Mouse (Mus musculus): ENCODE results near the gene Tceal1. TPM values are rescaled to one million over a fixed set of nuclear protein-coding genes. Genes with fewer than 3 reads are reported as not detected.

Gene Tceal1
- polyA plus RNA-seq, 1 experiment: 7.6 TPM

DNA sequence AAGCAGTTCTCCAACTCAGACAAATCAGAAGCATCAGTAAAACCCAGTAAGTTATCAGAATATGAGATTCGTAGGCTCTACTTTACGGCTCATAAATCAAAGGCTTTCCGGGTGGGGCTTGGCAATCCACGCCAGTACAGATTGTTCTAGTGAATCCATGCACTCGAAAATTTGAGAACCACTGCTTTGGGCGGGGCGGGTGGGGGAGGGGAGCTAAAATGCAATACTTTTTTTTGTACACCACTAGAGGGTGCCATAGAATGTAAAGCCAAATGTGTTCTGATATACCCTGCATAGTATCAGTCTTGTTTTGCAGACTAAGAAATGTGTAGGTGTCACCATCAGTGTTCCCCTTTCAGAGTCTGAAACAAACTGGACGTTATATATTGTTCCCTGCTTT lies 36.9 kb downstream of the Tceal1 start:
- TF ChIP-seq CTCF (IDR thresholded peaks at IDR 0.05; ENCODE audit: borderline replicate concordance, insufficient read depth, low read length) (no peak), POLR2A (IDR thresholded peaks at IDR 0.05; ENCODE audit: low read depth, low read length) (no peak)
- Histone ChIP-seq H3K4me3 (ENCODE audit: insufficient read depth, low read length) (no peak overlapping the region), H3K27ac (ENCODE audit: insufficient read depth, low read length) (no peak overlapping the region), H3K4me1 (ENCODE audit: control insufficient read depth, insufficient read depth, low read length) (no peaks in the 10 kb centered on the region)

DNA sequence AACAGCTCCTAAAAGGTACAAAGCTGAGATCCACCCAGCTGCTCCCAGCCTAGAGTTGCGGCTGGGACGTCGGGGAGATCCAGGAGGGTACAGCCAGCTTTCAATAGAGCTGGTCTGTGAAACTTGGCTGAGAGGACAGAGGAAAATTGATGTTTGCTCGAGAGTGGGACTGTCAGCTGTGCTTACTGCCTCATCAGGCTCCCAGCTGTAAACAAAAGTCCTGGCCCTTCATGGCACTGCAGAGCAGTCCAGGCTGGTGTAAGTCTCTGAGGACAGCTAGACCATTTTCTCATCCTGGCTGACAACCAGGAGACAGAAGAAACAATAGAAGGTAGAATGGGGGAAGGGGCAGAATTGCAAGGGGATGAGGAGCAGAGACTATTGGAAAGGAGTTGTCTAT lies 41.5 kb downstream of the Tceal1 start:
- Histone ChIP-seq H3K4me1 (ENCODE audit: control insufficient read depth, insufficient read depth, low read length) (no peaks in the 10 kb centered on the region), H3K4me3 (ENCODE audit: insufficient read depth, low read length) (no peak overlapping the region), H3K27ac (ENCODE audit: insufficient read depth, low read length) (no peak overlapping the region)
- TF ChIP-seq CTCF (IDR thresholded peaks at IDR 0.05; ENCODE audit: borderline replicate concordance, insufficient read depth, low read length) (no peak), POLR2A (IDR thresholded peaks at IDR 0.05; ENCODE audit: low read depth, low read length) (no peak)

DNA sequence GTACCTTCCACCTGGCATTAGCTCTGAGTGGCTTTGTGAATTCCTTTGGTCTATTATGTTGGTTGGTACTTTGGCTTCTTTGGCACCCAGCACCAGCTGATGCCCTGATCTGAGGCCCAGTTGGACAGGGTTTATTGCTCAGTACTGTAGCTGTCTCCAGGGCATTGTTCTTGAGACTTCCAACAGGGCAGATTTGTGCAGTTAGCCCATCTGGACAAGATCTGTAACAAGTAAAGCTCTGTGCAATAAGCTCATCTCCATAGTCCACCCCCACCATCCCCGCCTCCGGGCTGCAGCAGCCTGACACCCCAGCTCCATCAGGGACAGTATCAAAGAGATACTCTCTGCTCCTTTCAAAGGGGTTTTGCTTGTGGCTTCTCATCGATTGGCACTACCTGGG lies 47.7 kb downstream of the Tceal1 start:
- H3K4me3 ChIP-seq (ENCODE audit: insufficient read depth, low read length): no peak overlapping the region

More for the DNA sequence above, 47.7 kb downstream of the Tceal1 start:
- TF ChIP-seq POLR2A (IDR thresholded peaks at IDR 0.05; ENCODE audit: low read depth, low read length): no peak
- TF ChIP-seq CTCF (IDR thresholded peaks at IDR 0.05; ENCODE audit: borderline replicate concordance, insufficient read depth, low read length): no peak
- Histone ChIP-seq H3K4me1 (ENCODE audit: control insufficient read depth, insufficient read depth, low read length) (no peaks in the 10 kb centered on the region), H3K27ac (ENCODE audit: insufficient read depth, low read length) (no peak overlapping the region)

Other genes starting within 250 kb of the Tceal1 start
- not detected in 2 replicates for gene Kir3dl1, start 190.0 kb upstream of the Tceal1 start, polyA plus RNA-seq (2011; ENCODE audit: insufficient read length, low read depth, missing spikeins)
- not detected in 2 replicates for gene Kir3dl2, start 163.9 kb upstream of the Tceal1 start, polyA plus RNA-seq (2011; ENCODE audit: insufficient read length, low read depth, missing spikeins)
- gene Tceal3, start 117.1 kb upstream of the Tceal1 start, polyA plus RNA-seq (2011; ENCODE audit: insufficient read length, low read depth, missing spikeins): 7.1 and 11.6 TPM in 2 replicates
- 634 and 777 TPM in 2 replicates for gene Morf4l2, start 35.7 kb downstream of the Tceal1 start, polyA plus RNA-seq (2011; ENCODE audit: insufficient read length, low read depth, missing spikeins)
- not detected in 2 replicates for gene Glra4, start 72.2 kb downstream of the Tceal1 start, polyA plus RNA-seq (2011; ENCODE audit: insufficient read length, low read depth, missing spikeins)
- 1.2 and 2.6 TPM in 2 replicates for gene Plp1, start 114.7 kb downstream of the Tceal1 start, polyA plus RNA-seq (2011; ENCODE audit: insufficient read length, low read depth, missing spikeins)
- gene Rab9b, start 160.8 kb downstream of the Tceal1 start, polyA plus RNA-seq (2011; ENCODE audit: insufficient read length, low read depth, missing spikeins): 0.12 TPM in 1 of 2 replicates, not detected in the other
- gene H2bfm, start 219.3 kb downstream of the Tceal1 start, polyA plus RNA-seq (2011; ENCODE audit: insufficient read length, low read depth, missing spikeins): not detected in 2 replicates

All from embryonic fibroblast, embryonic 13.5 days (primary cell).